39 mouse cellular contexts compared by ENCODE assay signal in the genomic region with DNA sequence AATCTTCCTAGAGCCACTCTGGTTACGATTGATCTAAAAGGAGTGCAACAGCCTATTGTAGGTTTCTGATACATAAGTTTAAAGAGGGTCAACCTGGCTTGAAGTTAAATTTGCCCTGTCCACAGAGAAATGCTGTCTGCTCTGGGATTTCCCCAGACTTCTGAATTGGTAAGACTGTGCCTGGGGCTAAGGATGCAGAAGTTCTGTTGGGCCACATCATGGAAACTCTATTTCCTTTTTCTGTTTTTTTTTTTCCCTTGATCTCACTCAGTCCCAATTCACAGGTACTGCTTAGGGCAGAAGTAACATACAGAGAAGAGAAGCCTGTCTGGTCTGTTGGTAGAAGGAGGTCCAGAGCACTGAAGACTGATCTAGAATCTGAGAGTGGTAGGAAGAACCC. TPM values are rescaled to one million over a fixed set of nuclear protein-coding genes. Genes with fewer than 3 reads are reported as not detected.
DNase-seq lines count a peak whose midpoint lies in the region; ATAC-seq and TF ChIP-seq lines count a peak whose summit lies in the region.
"Had no signal": no experiment of that assay in that cellular context is flagged by ENCODE, and none has a peak within 500 bp of the region (broad histone marks: within the 10 kb centered on the region; RNA-seq: fewer than 3 reads in every experiment).

No protein-coding gene starts in this region.

- ATAC-seq in common myeloid progenitor, adult 5-6 weeks (replicated peaks; ENCODE audit: low read depth, poor library complexity, severe bottlenecking) = peak; percentile 72
- peak; percentile 62 for ATAC-seq in megakaryocyte, adult 5-6 weeks (ENCODE audit: poor library complexity, severe bottlenecking)
- ATAC-seq in lung, postnatal 0 days = no peak
- ATAC-seq: forebrain, embryonic 13.5 days; intestine, embryonic 15.5 days; midbrain, embryonic 16.5 days; Patski had no signal

- no peaks in the 10 kb centered on the region for H3K4me1 ChIP-seq in lung, postnatal 0 days (ENCODE audit: insufficient read depth, low read depth, low read length)
- H3K4me1 ChIP-seq: embryonic facial prominence, embryonic 10.5 days; embryonic facial prominence, embryonic 15.5 days; forebrain, embryonic 13.5 days; hindbrain, embryonic 15.5 days; intestine, embryonic 15.5 days; limb, embryonic 10.5 days; limb, embryonic 15.5 days; neural tube, embryonic 12.5 days had no signal

- TF ChIP-seq EP300 in lung, postnatal 0 days (IDR thresholded peaks at IDR 0.05) = no peak

- no peaks in the 10 kb centered on the region for H3K27me3 ChIP-seq in lung, postnatal 0 days (replicated peaks; ENCODE audit: insufficient read depth, low read length)
- H3K27me3 ChIP-seq: embryonic facial prominence, embryonic 15.5 days; forebrain, embryonic 13.5 days; hindbrain, embryonic 15.5 days; intestine, embryonic 15.5 days; limb, embryonic 15.5 days; neural tube, embryonic 12.5 days; Patski had no signal

- no peak overlapping the region for H3K4me2 ChIP-seq in lung, postnatal 0 days (replicated peaks; ENCODE audit: low read depth, low read length)
- H3K4me2 ChIP-seq: embryonic facial prominence, embryonic 15.5 days; forebrain, embryonic 13.5 days; heart, embryonic 11.5 days; hindbrain, embryonic 15.5 days; intestine, embryonic 15.5 days; limb, embryonic 15.5 days; midbrain, embryonic 11.5 days; neural tube, embryonic 12.5 days had no signal

- H3K36me3 ChIP-seq in lung, postnatal 0 days (ENCODE audit: insufficient read depth, low read length) = no peaks in the 10 kb centered on the region
- H3K36me3 ChIP-seq: embryonic facial prominence, embryonic 10.5 days; embryonic facial prominence, embryonic 15.5 days; hindbrain, embryonic 15.5 days; intestine, embryonic 15.5 days; limb, embryonic 10.5 days; limb, embryonic 15.5 days; neural tube, embryonic 12.5 days had no signal

- DNase-seq in spleen, postnatal 36 days (ENCODE audit: low spot score in 2 of 2) = peak; percentile 24 to 30
- no peak for DNase-seq in spleen, postnatal 10 days (ENCODE audit: low spot score in 2 of 2)
- DNase-seq in cerebellum, adult 9-10 months = no peak
- DNase-seq in lung, postnatal 0 days (ENCODE audit: low spot score) = no peak
- DNase-seq in kidney, adult 8-10 months = no peak
- DNase-seq in thymus, postnatal 25 days = no peak
- DNase-seq: adrenal gland, postnatal 36 days; cerebellum, adult 18-20 months; cerebellum, postnatal 14 days; gastrocnemius, postnatal 14 days; heart, adult 18-20 months; heart, postnatal 36 days; kidney, adult 2 months; layer of hippocampus, adult 9-11 months; lung, adult 2 months; lung, postnatal 14 days; right cerebral cortex, postnatal 4 days had no signal

- WGBS in lung, postnatal 0 days = 80% methylated on average over 1 of the region's 1 CpGs

- TF ChIP-seq CTCF in lung, postnatal 0 days (IDR thresholded peaks at IDR 0.05) = no peak

- H3K9me3 ChIP-seq in lung, postnatal 0 days (ENCODE audit: low read length) = no peaks in the 10 kb centered on the region
- H3K9me3 ChIP-seq: embryonic facial prominence, embryonic 10.5 days; embryonic facial prominence, embryonic 15.5 days; forebrain, embryonic 13.5 days; hindbrain, embryonic 15.5 days; intestine, embryonic 15.5 days; limb, embryonic 10.5 days; limb, embryonic 15.5 days; neural tube, embryonic 12.5 days had no signal

- no peak overlapping the region for H3K9ac ChIP-seq in lung, postnatal 0 days (replicated peaks; ENCODE audit: low read depth)
- H3K9ac ChIP-seq: embryonic facial prominence, embryonic 15.5 days; forebrain, embryonic 13.5 days; hindbrain, embryonic 15.5 days; intestine, embryonic 15.5 days; limb, embryonic 15.5 days; liver, embryonic 14.5 days; neural tube, embryonic 12.5 days had no signal

- H3K27ac ChIP-seq in lung, postnatal 0 days (ENCODE audit: low read length) = no peak overlapping the region
- H3K27ac ChIP-seq: embryonic facial prominence, embryonic 10.5 days; embryonic facial prominence, embryonic 15.5 days; forebrain, embryonic 13.5 days; hindbrain, embryonic 15.5 days; intestine, embryonic 15.5 days; kidney, postnatal 0 days; limb, embryonic 10.5 days; limb, embryonic 15.5 days; liver, embryonic 14.5 days; neural tube, embryonic 12.5 days; stomach, postnatal 0 days had no signal

- no peak overlapping the region for H3K4me3 ChIP-seq in lung, postnatal 0 days (ENCODE audit: low read depth, low read length)
- H3K4me3 ChIP-seq: embryonic facial prominence, embryonic 10.5 days; embryonic facial prominence, embryonic 15.5 days; forebrain, embryonic 13.5 days; hindbrain, embryonic 15.5 days; intestine, embryonic 15.5 days; limb, embryonic 10.5 days; limb, embryonic 15.5 days; neural tube, embryonic 12.5 days had no signal

RNA-seq across cellular contexts. Expression of a gene that starts 8.0 kb away (rescaled TPM):
- total RNA-seq in common myeloid progenitor, adult 5-6 weeks (2017) = 85.8 and 126 TPM in 2 replicates
- total RNA-seq in megakaryocyte, adult 5-6 weeks (2015) = 8.2 and 18.6 TPM in 2 replicates
- 15.5 and 32.0 TPM in 2 replicates for total RNA-seq in megakaryocyte, adult 5-6 weeks (2017)
- 0.35 and 0.68 TPM in 2 replicates for polyA plus RNA-seq in lung, postnatal 0 days (2015; fragmentation: Nextera tagmentation; extraction: Ambion mirVana)
- polyA plus RNA-seq: brain, embryonic 14.5 days; embryonic facial prominence, embryonic 10.5 days; forebrain, embryonic 13.5 days; limb, embryonic 10.5 days; midbrain, embryonic 16.5 days had no signal

RNA-seq across cellular contexts. Expression of a gene that starts 50.7 kb away (rescaled TPM):
- total RNA-seq in common myeloid progenitor, adult 5-6 weeks (2017) = not detected in 2 replicates
- total RNA-seq in megakaryocyte, adult 5-6 weeks (2015) = not detected in 2 replicates
- total RNA-seq in megakaryocyte, adult 5-6 weeks (2017) = not detected in 2 replicates
- polyA plus RNA-seq in lung, postnatal 0 days (2015; fragmentation: Nextera tagmentation; extraction: Ambion mirVana) = not detected in 2 replicates
- total RNA-seq: gastrocnemius, postnatal 14 days; heart, adult 18-20 months; heart, postnatal 36 days; MEL had no signal
- polyA plus RNA-seq: heart, embryonic 11.5 days; heart, embryonic 16.5 days; kidney, adult 2 months; kidney, postnatal 0 days; large intestine, adult 2 months; limb, embryonic 15.5 days; liver, embryonic 14.5 days; lung, adult 2 months; Patski; stomach, postnatal 0 days; urinary bladder, adult 2 months had no signal

Comparison
In these comparisons a context has a peak if more than half of its experiments do, and no peak if none do; other contexts are left out.
1. DNase-seq: peak in spleen, postnatal 36 days (2 of 2); none in spleen, postnatal 10 days (0 of 2), cerebellum, adult 9-10 months (single experiment), lung, postnatal 0 days (single experiment), kidney, adult 8-10 months (0 of 2) and thymus, postnatal 25 days (single experiment).